In the genomic region with DNA sequence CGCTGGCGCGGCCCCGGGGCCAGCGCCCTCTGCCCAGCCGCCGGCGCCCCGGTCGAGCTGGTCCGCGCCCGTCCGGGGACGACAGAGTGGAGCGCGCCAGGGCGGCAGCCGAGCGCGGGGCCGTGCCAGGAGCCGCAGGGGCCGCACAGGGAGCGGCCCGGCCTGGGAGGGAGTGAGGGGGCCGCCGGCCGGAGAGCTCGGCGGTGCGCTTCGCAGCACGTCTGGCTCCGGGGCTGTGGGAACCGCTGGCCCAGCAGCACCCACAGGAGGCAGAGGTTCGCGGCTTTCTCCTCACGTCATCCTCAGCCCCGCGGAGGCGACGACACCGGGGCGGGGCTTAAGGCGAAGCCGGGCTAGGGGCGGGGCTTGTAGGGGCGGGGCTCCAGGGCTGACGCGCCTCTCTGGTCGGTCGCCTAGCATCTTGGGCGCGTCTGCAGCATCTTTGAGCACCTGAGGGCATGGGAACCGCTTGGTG, we compare ENCODE assay signal across 8 mouse cellular contexts. TPM values are rescaled to one million over a fixed set of nuclear protein-coding genes. Genes with fewer than 3 reads are reported as not detected.
DNase-seq lines count a peak whose midpoint lies in the region; ATAC-seq and TF ChIP-seq lines count a peak whose summit lies in the region.

Gene Trpc1 (minus strand): TSS at position 339 of the 475 bp plus-strand sequence.

- peak within 1 kb of the TSS; percentile 80 for H3K4me3 ChIP-seq in lung, postnatal 0 days (ENCODE audit: low read depth, low read length)

- no peaks in the 10 kb centered on the region for H3K36me3 ChIP-seq in lung, postnatal 0 days (ENCODE audit: insufficient read depth, low read length)

- TF ChIP-seq CTCF in lung, postnatal 0 days (IDR thresholded peaks at IDR 0.05) = no peak

- peak within 1 kb of the TSS; percentile 83 for H3K9ac ChIP-seq in lung, postnatal 0 days (replicated peaks; ENCODE audit: low read depth)

- H3K9me3 ChIP-seq in lung, postnatal 0 days (ENCODE audit: low read length) = no peaks in the 10 kb centered on the region

- ATAC-seq in hematopoietic stem cell, adult 5-6 weeks (replicated peaks in 1 of 2; ENCODE audit: insufficient read depth in 1 of 2, low FRiP score in 2 of 2, low TSS enrichment in 1 of 2, low read depth in 1 of 2, poor library complexity in 2 of 2, severe bottlenecking in 2 of 2) = peak; percentile 94 to 98
- ATAC-seq in lung, postnatal 0 days = peak; percentile 99

- H3K4me1 ChIP-seq in lung, postnatal 0 days (ENCODE audit: insufficient read depth, low read depth, low read length) = no peaks in the 10 kb centered on the region

- DNase-seq in MEL-GATA-1-ER (ENCODE audit: extremely low read depth, low read depth) = peak; percentile 23
- DNase-seq in cerebellum, adult 8-10 months = peak; percentile 81
- peak; percentile 69 for DNase-seq in forelimb bud, embryonic 11.5 days (ENCODE audit: low read depth, low spot score)
- DNase-seq in layer of hippocampus, postnatal 10 days (ENCODE audit: low spot score in 2 of 2) = peak; percentile 72 to 84
- DNase-seq in lung, postnatal 0 days (ENCODE audit: low spot score) = peak; percentile 92
- peak; percentile 75 for DNase-seq in ovary, postnatal 36 days (ENCODE audit: low spot score)
- peak; percentile 57 for DNase-seq in thymus, postnatal 25 days

- H3K27ac ChIP-seq in lung, postnatal 0 days (ENCODE audit: low read length) = 0 out of 2 replicates have a peak within 1 kb of the TSS, but pooled peaks have one; percentile 51

- TF ChIP-seq EP300 in lung, postnatal 0 days (IDR thresholded peaks at IDR 0.05) = no peak

- H3K27me3 ChIP-seq in lung, postnatal 0 days (replicated peaks; ENCODE audit: insufficient read depth, low read length) = peaks cover 4% of the 10 kb centered on the region; the same call in 1 of the 2 replicates

- WGBS in lung, postnatal 0 days = 1% methylated on average over 31 of the region's 56 CpGs

- H3K4me2 ChIP-seq in lung, postnatal 0 days (replicated peaks; ENCODE audit: low read depth, low read length) = peak within 1 kb of the TSS; percentile 95

RNA-seq across cellular contexts. Expression of gene Trpc1, which starts in this region (rescaled TPM):
- 0.56 and 3.2 TPM in 2 replicates for total RNA-seq in hematopoietic stem cell, adult 5-6 weeks (2017)
- total RNA-seq in layer of hippocampus, postnatal 10 days (2021) = 10 to 100 TPM; 42.1 to 51.5 TPM
- 4.7 and 4.9 TPM in 2 replicates for polyA plus RNA-seq in lung, postnatal 0 days (2015; fragmentation: Nextera tagmentation; extraction: Ambion mirVana)

Comparison
In these comparisons a context has a peak if more than half of its experiments do, and no peak if none do; other contexts are left out.
1. Peak in every context shown above with its lines: DNase-seq, ATAC-seq, H3K4me3 ChIP-seq and H3K27ac ChIP-seq.
2. RNA of gene Trpc1 (total RNA-seq): 42.1 to 51.5 TPM in layer of hippocampus, postnatal 10 days; 0.56 to 3.2 TPM in hematopoietic stem cell, adult 5-6 weeks; every median in the first group is over 10 times any median in the second.
3. DNase-seq: peak in every context shown above with its lines; median percentile 92 in lung, postnatal 0 days; 81 in cerebellum, adult 8-10 months; 78 in layer of hippocampus, postnatal 10 days; 75 in ovary, postnatal 36 days; 69 in forelimb bud, embryonic 11.5 days; 57 in thymus, postnatal 25 days; 23 in MEL-GATA-1-ER.